Mouse (Mus musculus) thymus, adult 2 months (tissue): ENCODE results near the gene Frmd7. TPM values are rescaled to one million over a fixed set of nuclear protein-coding genes. Genes with fewer than 3 reads are reported as not detected.

Experiments used
- DNase-seq: peaks from one replicate; pipeline ENCODE4 v3.0.0; 2021
- H3K27ac ChIP-seq: fragments of 200-500 bp; 2 replicates; pipeline ENCODE4 v1.5.1; 2012; ENCODE audit warnings: low read length, control low read depth; ENCODE audit not compliant: control insufficient read depth, insufficient read depth
- H3K27me3 ChIP-seq: fragments of 200-500 bp; 2 replicates; pipeline ENCODE4 v1.6.1; 2012; ENCODE audit warnings: mild to moderate bottlenecking, low read length, moderate library complexity, mixed read lengths; ENCODE audit not compliant: control insufficient read depth, insufficient read depth
- H3K36me3 ChIP-seq: fragments of 200-500 bp; 2 replicates; pipeline ENCODE4 v1.6.1; 2012; ENCODE audit warnings: mild to moderate bottlenecking, low read length, moderate library complexity; ENCODE audit not compliant: control insufficient read depth, insufficient read depth
- H3K4me1 ChIP-seq: fragments of 200-500 bp; replicated peaks from 2 replicates; pipeline ENCODE4 v1.6.1; 2012; ENCODE audit warnings: low read length; ENCODE audit not compliant: control insufficient read depth, insufficient read depth
- H3K4me3 ChIP-seq: fragments of 200-500 bp; 2 replicates; pipeline ENCODE4 v1.5.1; 2012; ENCODE audit warnings: mild to moderate bottlenecking, low read length, control low read depth, moderate library complexity; ENCODE audit not compliant: control insufficient read depth, insufficient read depth
- CTCF ChIP-seq: fragments of 200-500 bp; IDR thresholded peaks from 2 replicates; pipeline ENCODE4 v1.5.1; 2012; ENCODE audit warnings: mild to moderate bottlenecking, control low read depth, low read length, moderate library complexity, borderline replicate concordance; ENCODE audit not compliant: control insufficient read depth, poor library complexity, insufficient read depth; ENCODE audit errors: extremely low read depth
- POLR2A ChIP-seq: fragments of 200-500 bp; IDR thresholded peaks from 2 replicates; pipeline ENCODE4 v1.6.1; 2012; ENCODE audit warnings: mild to moderate bottlenecking, low read length, control low read depth, moderate library complexity; ENCODE audit not compliant: control insufficient read depth, poor library complexity, insufficient read depth; ENCODE audit errors: extremely low read depth
- WGBS: fragments of 180-500 bp; shearing (Covaris S2); methylation state at CpG from one replicate; pipeline ENCODE4 v1.1.7; 2018; 5-methylcytosine and 5-hydroxymethylcytosine counted together
- polyA plus RNA-seq: library from polyadenylated mRNA; depleted of rRNA; stranded (reverse); fragments of >200 nt; gene quantifications from 2 replicates; pipeline ENCODE4 v1.2.3, GENCODE M21; 2012; rRNA removed

Frmd7 gene
- polyA plus RNA-seq = 0.08 and 0.16 TPM in 2 replicates

DNA sequence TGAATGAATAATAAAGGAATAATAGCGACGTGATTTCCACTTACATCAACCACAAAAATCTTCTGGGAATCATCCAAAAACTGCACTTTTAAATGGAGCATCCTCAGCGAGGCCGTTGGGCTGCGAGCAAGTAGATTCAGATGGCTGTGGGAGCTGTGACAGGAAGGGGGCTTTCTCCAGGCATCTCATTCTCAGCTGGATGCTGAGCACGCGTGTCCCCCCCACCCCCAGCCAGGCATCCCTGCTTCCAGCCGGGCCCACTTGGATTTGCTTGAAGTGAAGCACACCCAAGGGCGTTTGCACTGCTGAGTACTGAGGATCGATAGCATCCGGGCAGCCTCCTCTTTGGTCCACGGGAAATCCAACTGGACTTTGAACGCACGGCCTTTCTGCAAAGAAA lies at the start of gene Frmd7:
TSS of gene Frmd7 (minus strand) at position 101 of the 400 bp plus-strand sequence.
- no peak within 1 kb of the TSS for H3K27ac ChIP-seq
- H3K4me3 ChIP-seq = no peak within 1 kb of the TSS
- no peak for DNase-seq
- TF ChIP-seq POLR2A = no peak
- TF ChIP-seq CTCF = no peak
- no peaks in the 10 kb centered on the region for H3K27me3 ChIP-seq
- 92% methylated on average over 14 of the region's 14 CpGs for WGBS
- no peaks in the 10 kb centered on the region for H3K36me3 ChIP-seq
- no peaks in the 10 kb centered on the region for H3K4me1 ChIP-seq

- WGBS = 89% methylated on average over 5 of the region's 5 CpGs
- Histone ChIP-seq H3K4me1 (no peaks in the 10 kb centered on the region), H3K4me3 (no peak overlapping the region), H3K27ac (no peak overlapping the region), H3K36me3 (no peaks in the 10 kb centered on the region), H3K27me3 (no peaks in the 10 kb centered on the region)
- no peak for DNase-seq
- no peak for TF ChIP-seq POLR2A
- TF ChIP-seq CTCF = no peak
Measured at GRCm38 (mm10) chrX:50991324-50991723, 48.8 kb upstream of the Frmd7 start.

DNA sequence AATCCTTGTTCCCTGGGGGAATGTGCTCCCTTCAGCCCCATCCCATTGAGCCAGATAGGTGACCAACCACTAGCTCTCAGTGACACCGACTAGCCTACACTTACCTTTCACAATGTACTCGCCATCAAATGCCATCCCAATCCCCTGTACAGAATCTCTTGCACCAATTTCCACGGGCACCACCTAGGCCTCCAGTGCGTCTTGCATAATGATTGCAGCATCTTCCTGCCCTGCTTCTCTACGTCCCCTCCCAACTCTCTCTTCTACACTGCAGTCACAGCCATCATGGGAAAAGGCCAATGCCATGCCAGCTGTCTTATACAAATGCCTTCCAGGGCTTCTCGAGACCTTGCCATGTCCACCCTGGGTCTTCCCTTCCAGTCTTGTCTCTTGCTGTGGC lies 47.4 kb upstream of the Frmd7 start:
- TF ChIP-seq POLR2A = no peak
- TF ChIP-seq CTCF = no peak
- no peaks in the 10 kb centered on the region for H3K27me3 ChIP-seq
- H3K36me3 ChIP-seq = no peaks in the 10 kb centered on the region
- WGBS = 93% methylated on average over 6 of the region's 6 CpGs
- DNase-seq = no peak
- H3K27ac ChIP-seq = no peak overlapping the region
- no peaks in the 10 kb centered on the region for H3K4me1 ChIP-seq
- H3K4me3 ChIP-seq = no peak overlapping the region

DNA sequence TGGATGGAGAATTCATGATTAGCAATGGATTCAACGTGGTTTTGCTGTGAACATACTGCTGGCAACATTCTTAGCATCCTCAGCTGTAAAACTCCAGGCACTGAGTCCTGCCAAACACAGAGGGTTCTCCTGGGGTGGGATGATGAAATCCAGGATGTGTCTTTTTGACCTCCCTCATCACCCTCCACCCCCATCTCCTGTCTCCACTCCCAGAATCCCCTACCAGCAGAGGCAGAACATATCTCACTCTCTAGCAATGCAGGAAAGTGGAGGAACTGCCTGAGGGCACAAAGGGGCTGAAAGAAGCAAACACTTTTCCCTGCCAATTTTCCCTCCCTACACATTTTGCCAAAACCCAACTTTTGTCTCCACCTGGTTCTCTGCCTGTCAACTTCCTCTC lies 46.1 kb upstream of the Frmd7 start:
- Histone ChIP-seq H3K36me3 (no peaks in the 10 kb centered on the region), H3K27me3 (no peaks in the 10 kb centered on the region), H3K4me1 (no peaks in the 10 kb centered on the region), H3K27ac (no peak overlapping the region), H3K4me3 (no peak overlapping the region)
- no peak for TF ChIP-seq CTCF
- no peak for TF ChIP-seq POLR2A
- 69% methylated on average over 1 of the region's 1 CpGs for WGBS
- DNase-seq = no peak

DNA sequence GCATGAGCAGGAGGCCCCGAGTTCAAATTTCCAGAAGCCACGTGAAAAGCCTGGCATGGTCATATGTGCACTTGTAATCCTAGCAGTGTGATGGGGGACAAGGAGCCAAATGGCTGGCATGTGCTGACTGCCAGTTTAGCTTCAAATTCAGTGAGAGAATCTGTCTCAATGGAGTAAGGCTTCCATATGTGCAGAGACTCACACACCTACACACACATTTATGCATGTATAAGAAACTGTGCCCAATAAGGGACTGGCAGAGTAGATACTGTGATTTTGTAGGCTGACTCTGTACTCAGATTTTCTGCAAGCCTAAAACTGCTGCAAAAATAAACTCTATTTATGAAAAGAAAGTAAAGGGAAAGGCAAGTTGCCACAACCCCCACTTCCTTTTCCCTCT lies 35.9 kb upstream of the Frmd7 start:
- Histone ChIP-seq H3K4me3 (no peak overlapping the region), H3K27ac (no peak overlapping the region), H3K27me3 (no peaks in the 10 kb centered on the region), H3K4me1 (no peaks in the 10 kb centered on the region), H3K36me3 (no peaks in the 10 kb centered on the region)
- TF ChIP-seq POLR2A (no peak), CTCF (no peak)
- no peak for DNase-seq
- WGBS = 90% methylated on average over 2 of the region's 2 CpGs

DNA sequence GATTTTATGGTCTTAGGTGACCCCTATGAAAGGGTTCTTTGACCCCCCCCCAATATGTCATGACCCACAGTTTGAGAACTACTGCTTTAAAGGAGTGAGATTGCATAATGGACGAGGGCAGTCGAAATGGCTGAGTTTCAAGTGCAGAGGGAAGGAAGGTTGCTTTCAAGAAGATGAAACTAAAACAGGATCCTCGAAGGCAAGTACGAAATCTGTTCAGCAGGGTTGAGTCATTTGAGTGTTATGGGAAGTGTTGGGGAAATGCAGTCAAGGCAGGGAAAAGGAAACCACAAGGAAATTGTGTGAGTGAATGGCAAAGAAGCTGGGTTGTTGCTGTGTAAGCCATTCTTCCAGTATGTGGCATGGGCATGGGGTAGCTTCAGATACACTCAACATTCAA lies 29.6 kb upstream of the Frmd7 start:
- 67% methylated on average over 4 of the region's 4 CpGs for WGBS

DNA sequence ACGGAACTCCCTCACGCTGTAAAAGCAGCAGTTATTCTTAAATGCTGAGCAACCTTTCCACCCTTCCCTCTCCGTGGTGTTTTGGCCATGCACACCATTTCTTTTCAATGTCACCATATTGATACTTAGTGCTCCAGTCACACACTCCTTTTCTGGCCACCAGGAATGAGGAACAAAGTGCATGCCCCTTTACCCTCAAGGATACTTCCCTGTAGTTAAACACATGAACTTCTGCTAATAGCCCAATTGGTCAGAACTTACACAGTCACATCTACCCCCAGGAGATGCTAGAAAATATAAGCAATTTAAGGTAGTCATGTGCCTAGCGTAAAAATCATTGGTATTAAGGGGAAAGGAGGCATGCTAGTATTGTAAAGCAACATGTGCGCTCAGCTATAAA lies 27.4 kb upstream of the Frmd7 start:
- H3K4me1 ChIP-seq = no peaks in the 10 kb centered on the region
- TF ChIP-seq CTCF (no peak), POLR2A (no peak)
- WGBS = 92% methylated on average over 5 of the region's 5 CpGs
- no peak for DNase-seq
- no peak overlapping the region for H3K27ac ChIP-seq
- no peaks in the 10 kb centered on the region for H3K36me3 ChIP-seq
- no peak overlapping the region for H3K4me3 ChIP-seq
- no peaks in the 10 kb centered on the region for H3K27me3 ChIP-seq

More for the DNA sequence above, 29.6 kb upstream of the Frmd7 start:
- Histone ChIP-seq H3K4me3 (no peak overlapping the region), H3K4me1 (no peaks in the 10 kb centered on the region), H3K36me3 (no peaks in the 10 kb centered on the region), H3K27me3 (no peaks in the 10 kb centered on the region), H3K27ac (no peak overlapping the region)
- TF ChIP-seq CTCF (no peak), POLR2A (no peak)
- no peak for DNase-seq
